Mouse (Mus musculus) intestine, embryonic 15.5 days (tissue): ENCODE measurements at regions not wholly inside any gene's neighbourhood (a gene's known extent, or its start where the extent isn't known, plus 50 kb on each side); places are given as distances from the start of the nearest gene placed in this dataset.

Source experiments
- ATAC-seq: fragments of 200-750 bp; cut with Nextera tagmentation; 2 replicates; pipeline ENCODE4 v1.8.0; 2017; ENCODE audit warnings: moderate TSS enrichment, moderate library complexity
- H3K27ac ChIP-seq: fragments of 300-500 bp; sonication (generic); 2 replicates; pipeline ENCODE4 v1.5.1; 2015; ENCODE audit warnings: mild to moderate bottlenecking, inconsistent platforms
- H3K27me3 ChIP-seq: fragments of 300-500 bp; sonication (generic); replicated peaks from 2 replicates; pipeline ENCODE4 v1.6.1; 2015; ENCODE audit warnings: inconsistent platforms
- H3K36me3 ChIP-seq: fragments of 300-500 bp; sonication (generic); 2 replicates; pipeline ENCODE4 v1.6.1; 2015; ENCODE audit warnings: inconsistent platforms
- H3K4me1 ChIP-seq: fragments of 300-500 bp; sonication (generic); replicated peaks from 2 replicates; pipeline ENCODE4 v1.6.1; 2015; ENCODE audit warnings: inconsistent platforms
- H3K4me2 ChIP-seq: fragments of 300-500 bp; sonication (generic); replicated peaks from 2 replicates; pipeline ENCODE4 v1.6.1; 2015; ENCODE audit warnings: mild to moderate bottlenecking, inconsistent platforms
- H3K4me3 ChIP-seq: fragments of 300-500 bp; sonication (generic); replicated peaks from 2 replicates; pipeline ENCODE4 v1.5.1; 2015; ENCODE audit warnings: inconsistent platforms
- H3K9ac ChIP-seq: fragments of 300-500 bp; sonication (generic); 2 replicates; pipeline ENCODE4 v1.6.1; 2015; ENCODE audit warnings: inconsistent platforms
- H3K9me3 ChIP-seq: fragments of 300-500 bp; sonication (generic); 2 replicates; pipeline ENCODE4 v1.6.1; 2016; ENCODE audit warnings: inconsistent platforms
- whole genome bisulfite sequencing: fragments of 180-500 bp; shearing (Covaris S2); methylation state at CpG from one replicate; pipeline ENCODE4 v1.1.7; 2015; 5-methylcytosine and 5-hydroxymethylcytosine counted together

GRCm38 (mm10) chr8:109172701-109173100 lies 321.1 kb upstream of the Pmfbp1 start:
- Histone ChIP-seq H3K4me2 (no peak overlapping the region), H3K4me1 (no peaks in the 10 kb centered on the region), H3K36me3 (no peaks in the 10 kb centered on the region), H3K9me3 (no peaks in the 10 kb centered on the region), H3K4me3 (no peak overlapping the region), H3K9ac (no peak overlapping the region), H3K27me3 (no peaks in the 10 kb centered on the region), H3K27ac (no peak overlapping the region)
- ATAC-seq: no peak
- WGBS: 78% methylated on average over 4 of the region's 4 CpGs

GRCm38 (mm10) chr8:109185558-109186198 lies 308.1 kb upstream of the Pmfbp1 start:
- 23% methylated on average over 10 of the region's 10 CpGs for WGBS
- peak; percentile 77; the same call in 1 of the 2 replicates for ATAC-seq
- Histone ChIP-seq H3K9ac (no peak overlapping the region), H3K27me3 (no peaks in the 10 kb centered on the region), H3K36me3 (no peaks in the 10 kb centered on the region), H3K4me2 (peak overlapping the region; percentile 53), H3K27ac (no peak overlapping the region), H3K4me3 (peak overlapping the region; percentile 9; the same call in 1 of the 2 replicates), H3K4me1 (0 out of 2 replicates have a peak, but pooled peaks cover 4% of the 10 kb centered on the region), H3K9me3 (no peaks in the 10 kb centered on the region)

- H3K4me3 ChIP-seq: no peak overlapping the region
- 71% methylated on average over 7 of the region's 7 CpGs for WGBS
Observed at GRCm38 (mm10) chr8:109187617-109188016, 306.2 kb upstream of the Pmfbp1 start.

GRCm38 (mm10) chr8:109214247-109214646 lies 279.6 kb upstream of the Pmfbp1 start:
- Histone ChIP-seq H3K27me3 (no peaks in the 10 kb centered on the region), H3K9me3 (no peaks in the 10 kb centered on the region), H3K4me1 (no peaks in the 10 kb centered on the region), H3K4me2 (no peak overlapping the region), H3K9ac (no peak overlapping the region), H3K36me3 (no peaks in the 10 kb centered on the region), H3K4me3 (no peak overlapping the region), H3K27ac (no peak overlapping the region)
- 81% methylated on average over 8 of the region's 8 CpGs for WGBS
- ATAC-seq: no peak

More at GRCm38 (mm10) chr8:109187617-109188016, 306.2 kb upstream of the Pmfbp1 start:
- 0 out of 2 replicates have a peak, but pooled peaks cover 4% of the 10 kb centered on the region for H3K4me1 ChIP-seq
- ATAC-seq: no peak
- no peaks in the 10 kb centered on the region for H3K9me3 ChIP-seq
- no peaks in the 10 kb centered on the region for H3K36me3 ChIP-seq
- H3K27ac ChIP-seq: no peak overlapping the region
- H3K27me3 ChIP-seq: no peaks in the 10 kb centered on the region
- no peak overlapping the region for H3K9ac ChIP-seq
- no peak overlapping the region for H3K4me2 ChIP-seq

GRCm38 (mm10) chr8:109216318-109216717 lies 277.5 kb upstream of the Pmfbp1 start:
- H3K9ac ChIP-seq: no peak overlapping the region
- no peak overlapping the region for H3K27ac ChIP-seq
- no peaks in the 10 kb centered on the region for H3K4me1 ChIP-seq
- WGBS: 84% methylated on average over 5 of the region's 5 CpGs
- no peak for ATAC-seq
- no peaks in the 10 kb centered on the region for H3K36me3 ChIP-seq
- no peak overlapping the region for H3K4me2 ChIP-seq
- no peak overlapping the region for H3K4me3 ChIP-seq
- no peaks in the 10 kb centered on the region for H3K27me3 ChIP-seq
- no peaks in the 10 kb centered on the region for H3K9me3 ChIP-seq

- Histone ChIP-seq H3K4me3 (no peak overlapping the region), H3K36me3 (no peaks in the 10 kb centered on the region), H3K27me3 (no peaks in the 10 kb centered on the region), H3K9ac (no peak overlapping the region), H3K4me2 (no peak overlapping the region), H3K27ac (no peak overlapping the region), H3K9me3 (no peaks in the 10 kb centered on the region), H3K4me1 (no peaks in the 10 kb centered on the region)
- WGBS: 93% methylated on average over 19 of the region's 19 CpGs
- no peak for ATAC-seq
Observed at GRCm38 (mm10) chr8:109217326-109217725, 276.5 kb upstream of the Pmfbp1 start.

GRCm38 (mm10) chr8:109232281-109233234 lies 261.3 kb upstream of the Pmfbp1 start:
- H3K9ac ChIP-seq: no peak overlapping the region
- peak overlapping the region; percentile 39 for H3K4me2 ChIP-seq
- H3K36me3 ChIP-seq: no peaks in the 10 kb centered on the region
- H3K27ac ChIP-seq: peak overlapping the region; percentile 25
- peak; percentile 58; the same call in 1 of the 2 replicates for ATAC-seq
- H3K4me1 ChIP-seq: no peaks in the 10 kb centered on the region; the same call in none of the 2 replicates
- H3K27me3 ChIP-seq: no peaks in the 10 kb centered on the region
- H3K4me3 ChIP-seq: no peak overlapping the region
- 39% methylated on average over 32 of the region's 32 CpGs for WGBS
- H3K9me3 ChIP-seq: no peaks in the 10 kb centered on the region

- Histone ChIP-seq H3K36me3 (no peaks in the 10 kb centered on the region), H3K27me3 (no peaks in the 10 kb centered on the region), H3K4me1 (no peaks in the 10 kb centered on the region), H3K9me3 (no peaks in the 10 kb centered on the region), H3K4me3 (no peak overlapping the region), H3K4me2 (no peak overlapping the region), H3K9ac (no peak overlapping the region), H3K27ac (no peak overlapping the region)
- ATAC-seq: no peak
- 70% methylated on average over 8 of the region's 8 CpGs for WGBS
Observed at GRCm38 (mm10) chr8:109245526-109245925, 248.3 kb upstream of the Pmfbp1 start.

GRCm38 (mm10) chr8:109247875-109248274 lies 246.0 kb upstream of the Pmfbp1 start:
- Histone ChIP-seq H3K4me2 (no peak overlapping the region), H3K9me3 (no peaks in the 10 kb centered on the region)
- WGBS: 85% methylated on average over 6 of the region's 6 CpGs

GRCm38 (mm10) chr8:109248356-109248755 lies 245.5 kb upstream of the Pmfbp1 start:
- no peaks in the 10 kb centered on the region for H3K27me3 ChIP-seq
- H3K9ac ChIP-seq: no peak overlapping the region
- no peak overlapping the region for H3K27ac ChIP-seq
- H3K4me1 ChIP-seq: no peaks in the 10 kb centered on the region
- H3K9me3 ChIP-seq: no peaks in the 10 kb centered on the region
- H3K36me3 ChIP-seq: no peaks in the 10 kb centered on the region
- no peak for ATAC-seq
- 83% methylated on average over 6 of the region's 6 CpGs for WGBS
- no peak overlapping the region for H3K4me3 ChIP-seq
- no peak overlapping the region for H3K4me2 ChIP-seq

More at GRCm38 (mm10) chr8:109247875-109248274, 246.0 kb upstream of the Pmfbp1 start:
- Histone ChIP-seq H3K4me1 (no peaks in the 10 kb centered on the region), H3K36me3 (no peaks in the 10 kb centered on the region), H3K9ac (no peak overlapping the region), H3K4me3 (no peak overlapping the region), H3K27me3 (no peaks in the 10 kb centered on the region), H3K27ac (no peak overlapping the region)
- no peak for ATAC-seq

- no peak for ATAC-seq
- 89% methylated on average over 12 of the region's 12 CpGs for WGBS
- H3K27ac ChIP-seq: no peak overlapping the region
- H3K36me3 ChIP-seq: no peaks in the 10 kb centered on the region
- no peak overlapping the region for H3K9ac ChIP-seq
- H3K4me2 ChIP-seq: no peak overlapping the region
- no peaks in the 10 kb centered on the region for H3K9me3 ChIP-seq
- no peaks in the 10 kb centered on the region for H3K4me1 ChIP-seq
- no peak overlapping the region for H3K4me3 ChIP-seq
- H3K27me3 ChIP-seq: no peaks in the 10 kb centered on the region
Observed at GRCm38 (mm10) chr8:109249256-109249655, 244.6 kb upstream of the Pmfbp1 start.

GRCm38 (mm10) chr8:109249691-109250090 lies 244.1 kb upstream of the Pmfbp1 start:
- no peak for ATAC-seq
- no peak overlapping the region for H3K4me2 ChIP-seq
- no peaks in the 10 kb centered on the region for H3K4me1 ChIP-seq
- no peak overlapping the region for H3K4me3 ChIP-seq
- H3K27me3 ChIP-seq: no peaks in the 10 kb centered on the region
- H3K9ac ChIP-seq: no peak overlapping the region
- H3K9me3 ChIP-seq: no peaks in the 10 kb centered on the region
- H3K27ac ChIP-seq: no peak overlapping the region
- WGBS: 86% methylated on average over 9 of the region's 9 CpGs
- no peaks in the 10 kb centered on the region for H3K36me3 ChIP-seq
